Mouse (Mus musculus) bone marrow, adult 2 months (tissue): Measurements from ENCODE around the gene Aftph. TPM values are rescaled to one million over a fixed set of nuclear protein-coding genes. Genes with fewer than 3 reads are reported as not detected.

ENCODE experiments used
- H3K27ac ChIP-seq: fragments of 200-500 bp; 2 replicates; pipeline ENCODE4 v1.5.1; 2012; ENCODE audit warnings: low read depth, mild to moderate bottlenecking, control low read depth, inconsistent platforms, low read length; ENCODE audit not compliant: control insufficient read depth, poor library complexity, insufficient read depth
- H3K4me1 ChIP-seq: fragments of 200-500 bp; 2 replicates; pipeline ENCODE4 v1.6.1; 2011; ENCODE audit warnings: low read length; ENCODE audit not compliant: control insufficient read depth, insufficient read depth
- H3K4me3 ChIP-seq: fragments of 200-500 bp; replicated peaks from 2 replicates; pipeline ENCODE3; 2011; ENCODE audit warnings: mild to moderate bottlenecking, low read depth, low read length, control low read depth; ENCODE audit not compliant: control insufficient read depth
- CTCF ChIP-seq: fragments of 200-500 bp; IDR thresholded peaks from 2 replicates; pipeline ENCODE4 v1.5.1; 2011; ENCODE audit warnings: low read length, control low read depth; ENCODE audit not compliant: control insufficient read depth, insufficient read depth
- POLR2A ChIP-seq: fragments of 200-500 bp; IDR thresholded peaks from 2 replicates; pipeline ENCODE4 v1.6.1; 2011; ENCODE audit warnings: low read depth, mild to moderate bottlenecking, control low read depth, low read length, borderline replicate concordance; ENCODE audit not compliant: control insufficient read depth
- WGBS: fragments of 180-500 bp; shearing (Covaris S2); methylation state at CpG from one replicate; pipeline ENCODE4 v1.1.7; 2018; 5-methylcytosine and 5-hydroxymethylcytosine counted together
- polyA plus RNA-seq: library from polyadenylated mRNA; stranded (reverse); fragments of >200 nt; gene quantifications from 2 replicates; pipeline ENCODE4 v1.2.4, GENCODE M21; 2011; ENCODE audit warnings: low replicate concordance; ENCODE audit not compliant: missing spikeins, insufficient read depth, insufficient read length

The Aftph gene
- polyA plus RNA-seq, 1 experiment: 40.8 TPM

GRCm38 (mm10) chr11:20662811-20663210, 78.6 kb downstream of the Aftph start:
- 84% methylated on average over 7 of the region's 7 CpGs for WGBS
- no peak overlapping the region for H3K27ac ChIP-seq
- no peak overlapping the region for H3K4me3 ChIP-seq

GRCm38 (mm10) chr11:20661652-20662051, 79.7 kb downstream of the Aftph start:
- H3K4me3 ChIP-seq: no peak overlapping the region
- TF ChIP-seq CTCF (peak; percentile 87), POLR2A (no peak)
- 33% methylated on average over 4 of the region's 4 CpGs for WGBS
- no peak overlapping the region for H3K27ac ChIP-seq
- no peaks in the 10 kb centered on the region for H3K4me1 ChIP-seq

More at GRCm38 (mm10) chr11:20662811-20663210, 78.6 kb downstream of the Aftph start:
- H3K4me1 ChIP-seq: no peaks in the 10 kb centered on the region
- TF ChIP-seq CTCF (no peak), POLR2A (no peak)

GRCm38 (mm10) chr11:20660111-20661097, 81.0 kb downstream of the Aftph start:
- 77% methylated on average over 14 of the region's 14 CpGs for WGBS

GRCm38 (mm10) chr11:20659094-20659493, 82.3 kb downstream of the Aftph start:
- Histone ChIP-seq H3K4me3 (no peak overlapping the region), H3K27ac (no peak overlapping the region), H3K4me1 (no peaks in the 10 kb centered on the region)
- 81% methylated on average over 3 of the region's 3 CpGs for WGBS
- TF ChIP-seq POLR2A (no peak), CTCF (no peak)

More at GRCm38 (mm10) chr11:20660111-20661097, 81.0 kb downstream of the Aftph start:
- no peak for TF ChIP-seq CTCF
- TF ChIP-seq POLR2A: no peak
- Histone ChIP-seq H3K27ac (no peak overlapping the region), H3K4me1 (no peaks in the 10 kb centered on the region), H3K4me3 (no peak overlapping the region)

GRCm38 (mm10) chr11:20656711-20657057, 84.7 kb downstream of the Aftph start:
- Histone ChIP-seq H3K4me3 (no peak overlapping the region), H3K27ac (no peak overlapping the region), H3K4me1 (no peaks in the 10 kb centered on the region)
- WGBS: 33% methylated on average over 10 of the region's 10 CpGs
- TF ChIP-seq CTCF (no peak), POLR2A (no peak)

GRCm38 (mm10) chr11:20655795-20656710, 85.3 kb downstream of the Aftph start:
- Histone ChIP-seq H3K4me3 (no peak overlapping the region), H3K4me1 (no peaks in the 10 kb centered on the region), H3K27ac (no peak overlapping the region)
- 16% methylated on average over 18 of the region's 18 CpGs for WGBS
- TF ChIP-seq POLR2A: no peak
- TF ChIP-seq CTCF: no peak

GRCm38 (mm10) chr11:20651166-20651565, 90.2 kb downstream of the Aftph start:
- TF ChIP-seq CTCF (no peak), POLR2A (no peak)
- WGBS: 86% methylated on average over 1 of the region's 1 CpGs
- Histone ChIP-seq H3K4me3 (no peak overlapping the region), H3K27ac (no peak overlapping the region), H3K4me1 (no peaks in the 10 kb centered on the region)

GRCm38 (mm10) chr11:20650006-20650639, 91.3 kb downstream of the Aftph start:
- TF ChIP-seq CTCF (no peak), POLR2A (no peak)
- 94% methylated on average over 17 of the region's 17 CpGs for whole genome bisulfite sequencing
- Histone ChIP-seq H3K27ac (no peak overlapping the region), H3K4me3 (no peak overlapping the region), H3K4me1 (no peaks in the 10 kb centered on the region)
